Comparison of ENCODE assay signal across 8 mouse cellular contexts in the genomic region with DNA sequence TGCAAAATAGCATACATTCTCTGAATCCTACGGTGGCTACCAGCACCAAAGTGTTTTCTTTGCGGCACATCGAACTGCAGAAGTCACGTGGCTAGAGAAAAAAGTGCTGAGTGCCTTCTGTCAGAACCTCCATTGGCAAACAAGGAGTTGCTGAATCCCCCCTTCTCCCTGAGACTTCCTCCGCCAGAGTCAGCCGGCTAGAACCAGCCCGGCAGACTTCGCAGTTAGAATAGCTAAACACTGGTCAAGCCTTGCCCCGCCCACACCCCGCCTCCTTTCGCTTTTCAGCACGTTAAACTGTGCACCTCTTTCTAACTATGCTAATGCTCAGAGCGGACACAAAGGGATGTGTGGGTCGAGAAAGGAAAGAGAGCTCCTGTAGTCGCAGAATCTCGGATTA. TPM values are rescaled to one million over a fixed set of nuclear protein-coding genes. Genes with fewer than 3 reads are reported as not detected.
DNase-seq lines count a peak whose midpoint lies in the region; ATAC-seq and TF ChIP-seq lines count a peak whose summit lies in the region.

No protein-coding gene starts in this region.

- H3K9ac ChIP-seq in heart, embryonic 12.5 days = peak overlapping the region; percentile 65
- H3K9ac ChIP-seq in liver, adult 2 months (ENCODE audit: low read depth, low read length) = no peak overlapping the region
- peak overlapping the region; percentile 50 for H3K9ac ChIP-seq in midbrain, embryonic 16.5 days (ENCODE audit: low read depth, low read length)
- H3K9ac ChIP-seq in stomach, embryonic 15.5 days = peak overlapping the region; percentile 20; the same call in 1 of the 2 replicates

- H3K27ac ChIP-seq in embryonic facial prominence, embryonic 10.5 days (replicated peaks) = peak overlapping the region; percentile 93
- H3K27ac ChIP-seq in heart, embryonic 12.5 days (ENCODE audit: poor library complexity, severe bottlenecking) = peak overlapping the region; percentile 50; the same call in 1 of the 2 replicates
- no peak overlapping the region for H3K27ac ChIP-seq in liver, adult 2 months (replicated peaks; ENCODE audit: insufficient read depth, low read depth, low read length)
- peak overlapping the region; percentile 75 for H3K27ac ChIP-seq in midbrain, embryonic 16.5 days (ENCODE audit: low read length)
- H3K27ac ChIP-seq in stomach, embryonic 15.5 days = peak overlapping the region; percentile 80

- peak overlapping the region; percentile 74 for H3K4me2 ChIP-seq in heart, embryonic 12.5 days
- peak overlapping the region; percentile 86 for H3K4me2 ChIP-seq in midbrain, embryonic 16.5 days (ENCODE audit: low read length)
- peak overlapping the region; percentile 71 for H3K4me2 ChIP-seq in stomach, embryonic 15.5 days

- no peaks in the 10 kb centered on the region for H3K9me3 ChIP-seq in embryonic facial prominence, embryonic 10.5 days
- H3K9me3 ChIP-seq in heart, embryonic 12.5 days (replicated peaks) = no peaks in the 10 kb centered on the region
- H3K9me3 ChIP-seq in midbrain, embryonic 16.5 days (replicated peaks; ENCODE audit: control insufficient read depth, low read length, poor library complexity, severe bottlenecking) = no peaks in the 10 kb centered on the region
- H3K9me3 ChIP-seq in stomach, embryonic 15.5 days = no peaks in the 10 kb centered on the region

- peak overlapping the region; percentile 56 for H3K4me3 ChIP-seq in embryonic facial prominence, embryonic 10.5 days
- peak overlapping the region; percentile 54 for H3K4me3 ChIP-seq in heart, embryonic 12.5 days
- H3K4me3 ChIP-seq in liver, adult 2 months (ENCODE audit: insufficient read depth, low read depth, low read length) = peak overlapping the region; percentile 33; the same call in 1 of the 2 replicates
- peak overlapping the region; percentile 40 for H3K4me3 ChIP-seq in midbrain, embryonic 16.5 days (ENCODE audit: low read depth, low read length)
- H3K4me3 ChIP-seq in stomach, embryonic 15.5 days (replicated peaks) = peak overlapping the region; percentile 43

- TF ChIP-seq POLR2A in liver, adult 2 months (IDR thresholded peaks at IDR 0.05; ENCODE audit: extremely low read depth, insufficient read depth, low read length) = no peak

- H3K79me2 ChIP-seq in liver, adult 2 months (ENCODE audit: control insufficient read depth, insufficient read depth, low read length) = no peaks in the 10 kb centered on the region

- no peak for TF ChIP-seq CTCF in liver, adult 2 months (IDR thresholded peaks at IDR 0.05; ENCODE audit: low read depth, low read length)

- peaks cover 20% of the 10 kb centered on the region for H3K27me3 ChIP-seq in embryonic facial prominence, embryonic 10.5 days (replicated peaks; ENCODE audit: low read depth, poor library complexity, severe bottlenecking)
- H3K27me3 ChIP-seq in heart, embryonic 12.5 days (replicated peaks) = peaks cover 19% of the 10 kb centered on the region; the same call in 1 of the 2 replicates
- peaks cover 32% of the 10 kb centered on the region for H3K27me3 ChIP-seq in liver, adult 2 months (ENCODE audit: control insufficient read depth, insufficient read depth, low read length)
- H3K27me3 ChIP-seq in midbrain, embryonic 16.5 days (ENCODE audit: control insufficient read depth, insufficient read depth, low read depth, low read length) = no peaks in the 10 kb centered on the region
- H3K27me3 ChIP-seq in stomach, embryonic 15.5 days (replicated peaks) = no peaks in the 10 kb centered on the region

- H3K4me1 ChIP-seq in embryonic facial prominence, embryonic 10.5 days = peaks cover 51% of the 10 kb centered on the region
- H3K4me1 ChIP-seq in heart, embryonic 12.5 days (replicated peaks) = peaks cover 32% of the 10 kb centered on the region
- peaks cover 6% of the 10 kb centered on the region; the same call in 1 of the 2 replicates for H3K4me1 ChIP-seq in liver, adult 2 months (ENCODE audit: control insufficient read depth, insufficient read depth, low read length)
- H3K4me1 ChIP-seq in midbrain, embryonic 16.5 days (ENCODE audit: control insufficient read depth, insufficient read depth, low read length) = peaks cover 22% of the 10 kb centered on the region
- H3K4me1 ChIP-seq in stomach, embryonic 15.5 days = peaks cover 13% of the 10 kb centered on the region; the same call in 1 of the 2 replicates

- no peaks in the 10 kb centered on the region for H3K36me3 ChIP-seq in embryonic facial prominence, embryonic 10.5 days (replicated peaks)
- no peaks in the 10 kb centered on the region for H3K36me3 ChIP-seq in heart, embryonic 12.5 days
- H3K36me3 ChIP-seq in liver, adult 2 months (ENCODE audit: control insufficient read depth, insufficient read depth, low read length) = no peaks in the 10 kb centered on the region
- no peaks in the 10 kb centered on the region for H3K36me3 ChIP-seq in midbrain, embryonic 16.5 days (ENCODE audit: control insufficient read depth, insufficient read depth, low read length)
- H3K36me3 ChIP-seq in stomach, embryonic 15.5 days = no peaks in the 10 kb centered on the region

- DNase-seq in thymus, postnatal 36 days = peak; percentile 8 to 14
- DNase-seq in thymus, postnatal 25 days = no peak
- DNase-seq in embryonic facial prominence, embryonic 10.5 days (ENCODE audit: low spot score) = peak; percentile 97
- DNase-seq in kidney, adult 9 months = peak; percentile 81
- peak; percentile 51 for DNase-seq in liver, adult 2 months (ENCODE audit: extremely low read depth, low read depth, low spot score)

- peak; percentile 86 for ATAC-seq in heart, embryonic 12.5 days (ENCODE audit: insufficient number of reproducible peaks, low FRiP score)
- peak; percentile 66 for ATAC-seq in midbrain, embryonic 16.5 days
- ATAC-seq in stomach, embryonic 15.5 days (ENCODE audit: insufficient read depth, low FRiP score, low read depth) = peak; percentile 91

- under 1% methylated on average over 16 of the region's 16 CpGs for WGBS in embryonic facial prominence, embryonic 10.5 days
- under 1% methylated on average over 16 of the region's 16 CpGs for WGBS in heart, embryonic 12.5 days
- under 1% methylated on average over 16 of the region's 16 CpGs for whole genome bisulfite sequencing in liver, adult 2 months
- 0% methylated on average over 16 of the region's 16 CpGs for WGBS in midbrain, embryonic 16.5 days
- WGBS in stomach, embryonic 15.5 days = under 1% methylated on average over 16 of the region's 16 CpGs

RNA-seq across cellular contexts. Expression of gene Rimklb, which starts 7.0 kb away (rescaled TPM):
- polyA plus RNA-seq in embryonic facial prominence, embryonic 10.5 days (2016; fragmentation: Nextera tagmentation; extraction: Ambion mirVana) = 35.9 and 40.3 TPM in 2 replicates
- polyA plus RNA-seq in heart, embryonic 12.5 days (2016; fragmentation: Nextera tagmentation; extraction: Ambion mirVana) = 7.3 and 8.7 TPM in 2 replicates
- total RNA-seq in liver, adult 2 months (2014; rRNA removed) = not detected in 2 replicates
- not detected in 2 replicates for polyA plus RNA-seq in liver, adult 2 months (2012; rRNA removed)
- 112 and 128 TPM in 2 replicates for polyA plus RNA-seq in midbrain, embryonic 16.5 days (2015; fragmentation: Nextera tagmentation; extraction: Ambion mirVana)
- polyA plus RNA-seq in stomach, embryonic 15.5 days (2015; fragmentation: Nextera tagmentation; extraction: Ambion mirVana) = 8.4 and 11.0 TPM in 2 replicates

RNA-seq across cellular contexts. Expression of gene Mfap5, which starts 14.1 kb away (rescaled TPM):
- polyA plus RNA-seq in embryonic facial prominence, embryonic 10.5 days (2016; fragmentation: Nextera tagmentation; extraction: Ambion mirVana) = 0.59 and 0.62 TPM in 2 replicates
- polyA plus RNA-seq in heart, embryonic 12.5 days (2016; fragmentation: Nextera tagmentation; extraction: Ambion mirVana) = 9.3 and 9.8 TPM in 2 replicates
- 0.18 and 0.47 TPM in 2 replicates for total RNA-seq in liver, adult 2 months (2014; rRNA removed)
- polyA plus RNA-seq in liver, adult 2 months (2012; rRNA removed) = 0.31 TPM in 1 of 2 replicates, not detected in the other
- polyA plus RNA-seq in midbrain, embryonic 16.5 days (2015; fragmentation: Nextera tagmentation; extraction: Ambion mirVana) = 3.6 and 4.1 TPM in 2 replicates
- polyA plus RNA-seq in stomach, embryonic 15.5 days (2015; fragmentation: Nextera tagmentation; extraction: Ambion mirVana) = 41.8 and 50.3 TPM in 2 replicates
